Mouse (Mus musculus) liver, embryonic 15.5 days (tissue): ENCODE measurements around the gene Elovl6. TPM values are rescaled to one million over a fixed set of nuclear protein-coding genes. Genes with fewer than 3 reads are reported as not detected.
A peak's percentile ranks its signal among the peaks of the same experiment; 100 is the strongest.

Experiments used
- ATAC-seq: fragments of 200-750 bp; cut with Nextera tagmentation; 2 replicates; pipeline ENCODE4 v1.8.0; 2017; ENCODE audit warnings: moderate number of reproducible peaks, mild to moderate bottlenecking, moderate library complexity; ENCODE audit not compliant: insufficient read depth
- H3K27ac ChIP-seq: fragments of 300-500 bp; sonication (generic); replicated peaks from 2 replicates; pipeline ENCODE4 v1.5.1; 2015; ENCODE audit warnings: mild to moderate bottlenecking, inconsistent platforms
- H3K27me3 ChIP-seq: fragments of 300-500 bp; sonication (generic); 2 replicates; pipeline ENCODE4 v1.6.1; 2015; ENCODE audit warnings: mild to moderate bottlenecking, inconsistent platforms
- H3K36me3 ChIP-seq: fragments of 300-500 bp; sonication (generic); replicated peaks from 2 replicates; pipeline ENCODE4 v1.6.1; 2015; ENCODE audit warnings: moderate library complexity, mild to moderate bottlenecking, inconsistent platforms
- H3K4me1 ChIP-seq: fragments of 300-500 bp; sonication (generic); replicated peaks from 2 replicates; pipeline ENCODE4 v1.6.1; 2015; ENCODE audit warnings: inconsistent platforms
- H3K4me2 ChIP-seq: fragments of 300-500 bp; sonication (generic); 2 replicates; pipeline ENCODE4 v1.6.1; 2015; ENCODE audit warnings: moderate library complexity, mild to moderate bottlenecking, inconsistent platforms
- H3K4me3 ChIP-seq: fragments of 300-500 bp; sonication (generic); replicated peaks from 2 replicates; pipeline ENCODE4 v1.5.1; 2015; ENCODE audit warnings: mild to moderate bottlenecking, inconsistent platforms
- H3K9ac ChIP-seq: fragments of 300-500 bp; sonication (generic); 2 replicates; pipeline ENCODE4 v1.6.1; 2015; ENCODE audit warnings: moderate library complexity, mild to moderate bottlenecking, inconsistent platforms
- H3K9me3 ChIP-seq: fragments of 300-500 bp; sonication (generic); replicated peaks from 2 replicates; pipeline ENCODE4 v1.6.1; 2016; ENCODE audit warnings: inconsistent platforms
- WGBS: fragments of 180-500 bp; shearing (Covaris S2); methylation state at CpG from one replicate; pipeline ENCODE4 v1.1.7; 2015; ENCODE audit warnings: mixed read lengths; ENCODE audit not compliant: insufficient replicate concordance; 5-methylcytosine and 5-hydroxymethylcytosine counted together
- polyA plus RNA-seq: library from polyadenylated mRNA; unstranded; fragments of >200 nt; fragmentation: Nextera tagmentation; extraction: Ambion mirVana; gene quantifications from 2 replicates; pipeline ENCODE4 v1.2.1, GENCODE M21; 2015

Elovl6 gene
- polyA plus RNA-seq, 1 experiment from 2014 or later = 10.3 TPM

- Histone ChIP-seq H3K27me3 (no peaks in the 10 kb centered on the region), H3K4me2 (no peak overlapping the region), H3K9ac (no peak overlapping the region), H3K4me3 (no peak overlapping the region), H3K9me3 (no peaks in the 10 kb centered on the region), H3K4me1 (no peaks in the 10 kb centered on the region), H3K36me3 (0 out of 2 replicates have a peak, but pooled peaks cover 4% of the 10 kb centered on the region), H3K27ac (no peak overlapping the region)
- WGBS = 76% methylated on average over 7 of the region's 7 CpGs
- no peak for ATAC-seq
Measured at GRCm38 (mm10) chr3:129605487-129605886, 73.3 kb downstream of the Elovl6 start.

DNA sequence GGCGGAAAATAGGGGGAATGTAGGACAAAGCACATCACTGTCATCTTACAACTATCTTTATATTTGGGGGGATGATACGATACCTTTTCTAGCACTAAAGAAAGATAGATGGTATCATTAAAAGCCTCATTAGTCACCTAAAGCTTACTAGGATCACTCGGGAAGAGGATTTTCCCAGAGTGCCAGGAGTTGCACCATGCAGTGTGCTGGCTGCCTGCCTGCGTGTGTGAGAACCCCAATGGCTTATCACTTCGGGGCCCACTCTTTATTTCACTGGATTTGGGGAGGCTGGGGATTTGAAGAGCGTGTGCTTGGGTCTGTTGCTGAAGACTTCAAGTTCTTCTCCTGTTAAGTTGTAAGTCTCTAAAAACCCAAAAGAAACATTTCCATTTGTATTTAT is 73.8 kb downstream of the Elovl6 start:
- H3K27me3 ChIP-seq = no peaks in the 10 kb centered on the region
- no peak overlapping the region for H3K9ac ChIP-seq
- WGBS = 69% methylated on average over 6 of the region's 6 CpGs
- no peak overlapping the region for H3K27ac ChIP-seq
- no peak overlapping the region for H3K4me3 ChIP-seq
- H3K4me1 ChIP-seq = no peaks in the 10 kb centered on the region
- ATAC-seq = no peak
- H3K9me3 ChIP-seq = no peaks in the 10 kb centered on the region
- H3K4me2 ChIP-seq = no peak overlapping the region
- H3K36me3 ChIP-seq = 0 out of 2 replicates have a peak, but pooled peaks cover 4% of the 10 kb centered on the region

DNA sequence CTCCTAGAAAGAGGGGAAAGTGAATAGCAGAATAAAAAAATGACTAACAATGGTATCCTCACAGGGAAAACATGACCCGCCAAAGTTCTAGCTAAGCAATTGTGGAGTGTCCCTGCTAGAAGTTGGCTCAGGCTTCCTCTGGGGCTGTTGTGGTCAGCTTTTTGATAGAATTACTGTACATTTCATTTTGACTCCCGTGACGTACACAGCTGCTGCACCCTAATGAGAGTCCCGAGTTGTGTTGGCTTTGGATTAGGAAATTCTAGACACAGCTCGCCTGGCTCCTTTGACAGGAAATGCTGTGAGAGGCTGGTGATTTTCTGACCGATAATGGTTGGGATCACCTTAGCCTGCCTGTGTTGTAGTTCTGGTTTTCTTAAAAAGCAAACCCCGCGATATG is 79.5 kb downstream of the Elovl6 start:
- H3K36me3 ChIP-seq = no peaks in the 10 kb centered on the region
- H3K9me3 ChIP-seq = no peaks in the 10 kb centered on the region

DNA sequence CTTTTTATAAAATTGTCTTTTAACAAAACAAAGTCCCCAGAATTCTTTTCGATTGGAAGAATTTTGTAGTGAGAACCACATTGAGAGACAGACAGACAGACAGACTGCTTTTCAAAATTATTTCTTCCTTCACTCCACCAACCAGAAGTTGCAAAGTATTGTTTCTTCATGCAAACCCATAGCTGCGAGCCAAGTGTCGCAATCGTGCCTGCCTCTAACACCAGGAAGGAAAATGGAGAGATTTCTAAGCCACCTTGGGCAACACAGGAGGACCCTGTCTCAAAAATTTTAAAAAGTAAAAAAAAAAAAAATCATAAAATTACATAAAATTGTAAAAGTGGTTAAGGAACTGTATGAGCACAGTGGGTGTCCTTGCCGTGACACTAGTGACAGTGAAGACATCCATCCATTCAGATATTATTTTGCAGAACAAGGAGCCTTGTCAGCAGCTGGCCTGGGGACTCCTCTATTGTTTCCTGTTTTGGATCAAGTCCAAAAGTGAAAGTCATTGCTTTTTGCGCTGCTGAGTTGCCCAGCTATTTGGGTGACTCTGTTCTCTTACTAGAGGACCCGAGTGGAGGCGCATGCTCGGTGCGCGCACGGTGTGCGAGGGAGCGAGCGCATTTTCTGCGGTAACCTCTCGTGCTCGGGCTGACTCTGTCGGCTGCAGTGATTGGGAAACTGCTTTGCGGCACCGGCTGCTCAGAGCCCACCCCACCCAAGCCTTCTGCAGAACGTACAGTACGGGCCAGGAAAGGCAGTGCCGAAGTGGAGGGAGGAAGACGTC is 80.3 kb downstream of the Elovl6 start:
- Histone ChIP-seq H3K27ac (peak overlapping the region; percentile 42; the same call in 1 of the 2 replicates), H3K4me2 (peak overlapping the region; percentile 14; the same call in 1 of the 2 replicates), H3K36me3 (no peaks in the 10 kb centered on the region), H3K4me1 (peaks cover 5% of the 10 kb centered on the region), H3K4me3 (no peak overlapping the region), H3K9ac (no peak overlapping the region), H3K27me3 (no peaks in the 10 kb centered on the region), H3K9me3 (no peaks in the 10 kb centered on the region)
- WGBS = 61% methylated on average over 25 of the region's 25 CpGs
- peak; percentile 57 for ATAC-seq

More for the DNA sequence above, 79.5 kb downstream of the Elovl6 start:
- WGBS = 44% methylated on average over 8 of the region's 8 CpGs
- no peak overlapping the region for H3K27ac ChIP-seq
- peaks cover 5% of the 10 kb centered on the region for H3K4me1 ChIP-seq
- no peaks in the 10 kb centered on the region for H3K27me3 ChIP-seq
- H3K4me2 ChIP-seq = no peak overlapping the region
- H3K9ac ChIP-seq = no peak overlapping the region
- ATAC-seq = no peak
- H3K4me3 ChIP-seq = no peak overlapping the region

GRCm38 (mm10) chr3:129613756-129614155 is 81.6 kb downstream of the Elovl6 start:
- 53% methylated on average over 7 of the region's 7 CpGs for WGBS
- H3K27me3 ChIP-seq = no peaks in the 10 kb centered on the region
- H3K9ac ChIP-seq = no peak overlapping the region
- H3K4me1 ChIP-seq = peaks cover 5% of the 10 kb centered on the region
- peak overlapping the region; percentile 14; the same call in 1 of the 2 replicates for H3K4me2 ChIP-seq
- H3K36me3 ChIP-seq = no peaks in the 10 kb centered on the region
- no peaks in the 10 kb centered on the region for H3K9me3 ChIP-seq
- H3K4me3 ChIP-seq = no peak overlapping the region
- ATAC-seq = peak; percentile 26; the same call in 1 of the 2 replicates
- H3K27ac ChIP-seq = no peak overlapping the region

DNA sequence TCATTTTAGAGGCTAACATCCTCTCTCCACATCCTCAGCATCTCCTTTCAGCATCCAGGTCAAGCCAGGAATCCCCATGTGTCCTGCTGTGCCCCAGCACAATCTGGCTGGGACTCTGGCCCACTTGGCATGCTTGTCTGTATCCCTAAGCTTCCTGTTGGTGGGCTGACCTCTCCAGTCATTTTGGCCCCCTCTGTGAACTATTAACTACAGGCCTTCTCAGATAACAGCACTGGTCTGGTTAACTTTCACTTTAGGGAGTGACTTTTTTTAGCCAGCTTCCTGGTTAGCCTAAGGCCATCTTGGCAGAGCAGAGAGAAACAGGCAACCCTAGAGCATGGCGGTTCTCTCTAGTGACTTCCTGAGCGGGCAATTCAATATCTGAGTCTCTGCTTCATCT is 82.1 kb downstream of the Elovl6 start:
- H3K27ac ChIP-seq = no peak overlapping the region
- H3K4me1 ChIP-seq = peaks cover 5% of the 10 kb centered on the region
- 59% methylated on average over 2 of the region's 2 CpGs for WGBS
- no peak overlapping the region for H3K4me3 ChIP-seq
- no peak overlapping the region for H3K4me2 ChIP-seq
- no peak for ATAC-seq
- no peaks in the 10 kb centered on the region for H3K9me3 ChIP-seq
- no peaks in the 10 kb centered on the region for H3K36me3 ChIP-seq
- H3K9ac ChIP-seq = no peak overlapping the region
- no peaks in the 10 kb centered on the region for H3K27me3 ChIP-seq

GRCm38 (mm10) chr3:129617450-129617849 is 85.3 kb downstream of the Elovl6 start:
- Histone ChIP-seq H3K9me3 (no peaks in the 10 kb centered on the region), H3K36me3 (no peaks in the 10 kb centered on the region), H3K4me2 (no peak overlapping the region), H3K4me3 (no peak overlapping the region), H3K27ac (no peak overlapping the region), H3K27me3 (no peaks in the 10 kb centered on the region), H3K4me1 (peaks cover 8% of the 10 kb centered on the region), H3K9ac (no peak overlapping the region)
- WGBS = 72% methylated on average over 11 of the region's 11 CpGs
- ATAC-seq = no peak

- H3K27me3 ChIP-seq = no peaks in the 10 kb centered on the region
- H3K4me1 ChIP-seq = peaks cover 4% of the 10 kb centered on the region
- H3K36me3 ChIP-seq = no peaks in the 10 kb centered on the region
- H3K9ac ChIP-seq = no peak overlapping the region
- H3K27ac ChIP-seq = no peak overlapping the region
- 72% methylated on average over 16 of the region's 16 CpGs for WGBS
- no peak for ATAC-seq
- H3K9me3 ChIP-seq = no peaks in the 10 kb centered on the region
- no peak overlapping the region for H3K4me3 ChIP-seq
- no peak overlapping the region for H3K4me2 ChIP-seq
Measured at GRCm38 (mm10) chr3:129619194-129619775, 87.1 kb downstream of the Elovl6 start.

DNA sequence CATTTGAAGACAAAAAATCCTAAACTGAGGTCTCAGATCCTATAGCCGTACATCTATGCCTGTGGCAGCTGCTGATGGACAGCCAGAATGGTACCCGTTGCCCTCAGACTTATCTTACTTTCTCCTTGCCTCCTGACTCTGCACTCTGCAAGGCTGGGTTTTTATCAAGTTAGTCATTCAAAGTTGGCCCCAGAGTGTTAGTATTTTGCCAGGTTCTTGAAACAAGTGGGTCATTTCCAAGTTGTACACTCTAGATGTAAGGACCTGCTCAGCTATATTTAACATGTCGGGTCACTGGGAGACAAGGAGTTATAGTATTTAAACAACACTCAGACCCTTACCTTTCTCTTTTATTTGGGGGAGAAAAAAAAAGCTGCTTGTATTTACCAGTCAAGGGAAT is 88.6 kb downstream of the Elovl6 start:
- H3K4me1 ChIP-seq = peaks cover 3% of the 10 kb centered on the region; the same call in 1 of the 2 replicates
- H3K4me2 ChIP-seq = no peak overlapping the region
- no peaks in the 10 kb centered on the region for H3K9me3 ChIP-seq
- H3K36me3 ChIP-seq = no peaks in the 10 kb centered on the region
- no peak overlapping the region for H3K27ac ChIP-seq
- H3K9ac ChIP-seq = no peak overlapping the region
- ATAC-seq = no peak
- H3K4me3 ChIP-seq = no peak overlapping the region
- H3K27me3 ChIP-seq = no peaks in the 10 kb centered on the region
- WGBS = 35% methylated on average over 3 of the region's 3 CpGs

GRCm38 (mm10) chr3:129621255-129621654 is 89.1 kb downstream of the Elovl6 start:
- Histone ChIP-seq H3K4me1 (peaks cover 3% of the 10 kb centered on the region; the same call in 1 of the 2 replicates), H3K4me2 (no peak overlapping the region), H3K9me3 (no peaks in the 10 kb centered on the region), H3K9ac (no peak overlapping the region), H3K36me3 (no peaks in the 10 kb centered on the region), H3K27me3 (no peaks in the 10 kb centered on the region), H3K4me3 (no peak overlapping the region), H3K27ac (no peak overlapping the region)
- 46% methylated on average over 5 of the region's 5 CpGs for WGBS
- no peak for ATAC-seq

DNA sequence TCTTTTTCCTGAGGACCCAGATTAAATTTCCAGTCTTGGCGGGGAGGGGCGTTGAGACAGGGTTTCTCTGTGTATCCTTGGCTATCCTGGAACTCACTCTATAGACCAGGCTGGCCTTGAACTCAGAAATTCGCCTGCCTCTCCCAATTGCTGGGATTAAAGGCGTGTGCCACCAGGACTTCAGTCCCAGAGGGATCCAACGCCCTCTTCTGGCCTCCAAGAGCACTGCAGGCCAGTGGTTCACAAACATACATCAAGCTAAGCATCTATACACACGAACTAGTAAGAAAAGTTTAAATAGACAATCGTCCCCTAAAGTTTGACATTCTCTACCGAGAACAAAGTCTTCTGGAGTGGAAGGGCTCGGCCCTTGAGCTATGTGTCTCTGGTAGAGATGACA is 90.0 kb downstream of the Elovl6 start:
- Histone ChIP-seq H3K4me3 (no peak overlapping the region), H3K27me3 (no peaks in the 10 kb centered on the region), H3K9ac (no peak overlapping the region), H3K4me1 (peaks cover 3% of the 10 kb centered on the region; the same call in 1 of the 2 replicates), H3K9me3 (no peaks in the 10 kb centered on the region), H3K36me3 (no peaks in the 10 kb centered on the region), H3K27ac (no peak overlapping the region), H3K4me2 (no peak overlapping the region)
- no peak for ATAC-seq
- 54% methylated on average over 9 of the region's 9 CpGs for WGBS
